Mouse (Mus musculus): ENCODE data around the gene Rnase2b.
"Not testable (repeated sequence)": the region's sequence is repeated elsewhere in the genome, so short reads cannot be mapped to it uniquely, and the experiment has no call there.

Gene Rnase2b

DNA sequence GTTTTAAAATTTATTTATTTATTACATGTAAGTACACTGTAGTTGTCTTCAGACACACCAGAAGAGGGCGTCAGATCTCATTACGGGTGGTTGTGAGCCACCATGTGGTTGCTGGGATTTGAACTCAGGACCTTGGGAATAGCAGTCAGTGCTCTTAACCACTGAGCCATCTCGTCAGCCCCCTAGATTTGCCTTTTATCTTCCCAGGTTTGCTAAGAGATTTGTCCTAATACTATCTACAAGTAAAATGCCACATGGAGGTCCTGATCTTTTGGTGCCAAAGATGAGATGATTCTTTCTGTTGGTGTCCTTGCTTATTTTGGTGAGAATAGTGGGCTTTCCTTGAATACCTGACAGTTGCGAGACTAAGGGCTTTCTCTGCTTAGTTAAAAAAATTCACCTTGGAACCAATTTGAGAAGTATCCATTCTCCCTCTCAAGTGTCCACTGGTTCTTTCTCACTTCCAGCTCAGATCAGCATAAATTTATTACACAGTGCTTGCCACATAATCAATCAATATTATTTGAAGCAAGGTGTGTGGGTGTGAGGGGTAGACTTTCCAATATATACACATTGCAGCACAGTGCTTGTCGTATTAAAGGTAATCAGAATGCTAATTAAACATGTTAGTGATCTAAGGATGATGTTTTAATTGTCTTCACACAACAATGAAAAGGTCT lies 5.9 kb upstream of the Rnase2b start:
- no peak for DNase-seq

DNA sequence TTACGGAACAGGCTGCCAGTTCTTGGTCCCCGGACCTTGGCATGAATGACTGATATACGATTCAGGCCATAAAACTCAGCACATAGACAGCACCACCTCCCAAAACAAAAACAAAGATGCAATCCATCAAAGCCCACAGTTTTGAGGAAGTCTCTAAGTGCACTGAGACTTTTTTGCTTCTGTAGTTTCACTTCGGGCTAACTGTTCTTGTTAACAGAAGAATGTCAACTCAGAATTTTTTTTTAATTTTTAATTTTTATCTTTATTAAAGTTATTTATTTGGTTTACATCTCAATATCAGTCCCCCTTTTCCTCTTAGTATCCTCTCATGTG lies 5.4 kb upstream of the Rnase2b start:
- DNase-seq: no peak

DNA sequence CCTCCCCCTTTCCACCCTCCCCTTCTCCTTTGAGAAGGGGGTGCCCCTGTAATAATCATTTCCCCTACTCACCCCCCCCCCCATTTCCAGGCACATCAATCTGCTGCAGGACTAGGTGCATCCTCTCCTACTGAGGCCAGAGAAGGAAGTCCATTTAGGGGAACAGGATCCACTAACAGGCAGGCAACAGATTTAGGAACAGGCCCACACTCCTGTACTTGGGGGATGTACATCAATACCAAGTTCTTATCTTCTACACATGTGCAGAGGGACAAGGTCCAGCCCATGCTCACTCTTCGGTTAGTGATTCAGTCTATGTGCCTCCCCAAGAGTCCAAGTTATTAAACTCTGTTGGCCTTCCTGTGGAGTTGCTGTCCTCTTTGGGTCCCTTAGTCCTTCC lies 5.0 kb upstream of the Rnase2b start:
- DNase-seq: no peak

DNA sequence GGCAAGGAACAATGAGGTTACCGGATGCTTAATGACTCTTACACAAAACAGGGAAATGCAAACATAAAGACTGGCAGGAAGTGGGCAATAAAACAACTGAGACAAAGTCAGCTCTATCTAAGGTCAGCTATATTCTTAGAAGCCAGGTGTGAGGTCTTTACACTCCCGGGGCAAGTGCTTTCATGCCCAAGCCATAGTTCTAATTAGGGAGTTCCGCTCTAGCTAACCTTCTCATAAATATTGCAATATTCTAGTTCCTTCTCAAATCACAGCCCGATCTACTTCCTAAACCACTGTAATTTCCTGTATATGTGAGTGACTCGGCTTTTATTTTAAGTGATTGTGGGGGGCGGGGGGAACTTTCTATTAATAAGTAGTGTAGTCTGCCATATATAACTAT lies 1.3 kb downstream of the Rnase2b start:
- not testable (repeated sequence) for DNase-seq

DNA sequence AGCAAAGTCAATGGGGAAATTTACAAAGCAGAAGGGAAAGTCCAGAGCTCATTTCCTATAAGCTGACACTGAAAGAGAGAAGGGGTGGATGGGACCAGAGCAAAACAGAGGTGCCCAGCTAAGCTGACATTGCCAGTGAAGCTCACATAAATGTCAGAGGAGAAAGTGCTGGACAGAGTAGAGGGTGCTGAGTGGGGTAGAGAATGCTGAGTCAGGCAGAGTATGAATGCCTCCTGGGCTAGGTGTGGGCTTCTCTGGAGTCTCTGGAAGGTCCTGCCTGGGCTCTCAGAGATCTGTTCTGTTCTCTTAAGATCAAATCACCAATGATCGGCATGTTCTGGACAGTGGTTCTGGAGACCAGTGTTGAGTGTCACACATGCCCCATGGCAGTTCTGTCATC lies 3.4 kb downstream of the Rnase2b start:
- no peak for DNase-seq

DNA sequence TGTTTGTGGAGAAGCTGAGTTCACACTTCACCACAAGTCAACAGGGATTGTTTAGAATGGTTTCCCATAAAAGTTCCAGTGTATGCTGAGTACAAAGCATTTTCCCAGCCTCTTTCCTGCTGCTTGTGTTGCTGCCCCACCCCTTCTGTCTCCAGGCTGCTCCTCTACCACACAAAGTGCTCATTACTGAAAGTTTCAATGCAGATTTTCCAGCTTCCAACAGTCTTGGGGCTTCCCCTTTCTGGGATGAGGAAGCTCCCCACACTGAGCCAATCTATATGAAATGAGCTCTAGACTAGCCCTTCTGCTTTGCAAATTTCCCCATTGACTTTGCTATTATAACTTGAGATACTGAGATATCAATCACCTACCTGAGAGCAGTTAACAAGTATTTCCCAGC lies 4.0 kb downstream of the Rnase2b start:
- no peak for DNase-seq

DNA sequence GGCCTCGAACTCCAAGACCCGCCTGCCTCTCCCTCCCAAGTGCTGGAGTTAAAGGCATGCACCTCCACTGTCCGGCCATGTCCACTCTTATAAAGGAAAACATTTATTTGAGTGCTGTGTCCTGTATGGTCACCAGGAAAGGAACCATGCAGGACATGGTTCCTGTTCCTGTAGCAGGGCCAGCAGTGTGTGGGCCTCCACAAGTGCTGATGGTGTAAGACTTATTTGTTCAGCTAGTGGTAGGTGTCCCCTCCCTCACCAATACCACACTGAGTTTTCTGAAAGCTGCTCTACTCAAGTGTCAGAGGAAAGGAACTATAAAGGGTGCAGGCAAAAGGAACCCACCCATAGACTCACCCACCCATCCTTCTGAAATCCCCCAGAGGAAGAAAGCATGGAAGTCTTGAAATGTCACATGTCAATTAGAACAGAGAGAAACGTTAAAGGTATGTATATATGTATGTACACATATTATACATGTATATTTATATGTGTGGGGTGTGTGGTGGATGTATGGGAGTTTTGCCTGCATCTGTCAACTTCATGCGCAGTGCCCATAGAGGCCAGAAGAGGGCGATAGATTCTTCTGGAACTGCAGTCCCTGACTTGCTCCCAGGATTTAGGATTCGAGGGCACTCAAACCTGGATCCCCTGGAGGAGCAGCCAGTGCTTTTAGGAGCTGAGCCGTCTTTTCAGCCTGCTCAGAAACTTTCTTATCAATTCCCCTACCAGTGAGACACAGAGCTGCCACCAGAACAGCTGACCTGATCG lies 10.2 kb downstream of the Rnase2b start:
- peak; percentile 38 for DNase-seq

DNA sequence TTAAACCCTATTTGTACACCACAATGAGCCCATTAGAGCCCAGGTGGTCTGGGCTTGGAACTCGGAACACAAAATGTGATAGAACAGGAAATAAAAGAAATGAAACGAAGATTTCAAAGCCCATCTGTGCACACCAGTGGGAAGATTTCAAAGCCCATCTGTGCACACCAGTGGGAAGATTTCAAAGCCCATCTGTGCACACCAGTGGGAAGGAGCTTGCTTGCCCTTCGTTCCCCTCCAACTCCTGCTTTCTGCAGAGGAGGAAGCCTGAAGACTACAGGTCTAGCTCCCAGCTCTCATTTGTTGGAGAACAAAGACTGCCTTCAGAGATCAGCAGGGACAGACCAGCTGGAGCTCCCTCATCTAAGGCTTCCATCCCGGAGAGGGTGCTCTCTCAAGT lies 10.9 kb downstream of the Rnase2b start:
- not testable (repeated sequence) for DNase-seq

DNA sequence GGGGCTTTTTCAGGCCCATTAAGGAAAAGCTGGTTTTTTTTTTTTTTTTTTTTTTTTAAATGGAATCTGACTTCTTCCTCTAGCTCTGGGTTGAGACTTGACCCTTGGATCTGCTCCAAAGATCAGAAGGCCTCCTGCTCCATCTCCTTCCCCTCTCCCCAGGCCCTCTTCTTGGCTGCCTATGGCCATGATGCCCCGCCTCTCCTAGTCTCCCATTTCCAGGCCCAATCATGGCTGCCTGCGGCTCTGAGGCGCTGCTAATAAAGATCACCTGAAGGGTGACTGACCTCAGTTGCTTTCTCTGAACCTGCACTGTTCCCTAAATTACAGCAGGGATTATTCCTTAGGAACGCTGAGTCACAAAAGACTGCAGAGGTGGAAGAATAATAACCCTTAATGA lies 11.8 kb downstream of the Rnase2b start:
- DNase-seq: no peak

DNA sequence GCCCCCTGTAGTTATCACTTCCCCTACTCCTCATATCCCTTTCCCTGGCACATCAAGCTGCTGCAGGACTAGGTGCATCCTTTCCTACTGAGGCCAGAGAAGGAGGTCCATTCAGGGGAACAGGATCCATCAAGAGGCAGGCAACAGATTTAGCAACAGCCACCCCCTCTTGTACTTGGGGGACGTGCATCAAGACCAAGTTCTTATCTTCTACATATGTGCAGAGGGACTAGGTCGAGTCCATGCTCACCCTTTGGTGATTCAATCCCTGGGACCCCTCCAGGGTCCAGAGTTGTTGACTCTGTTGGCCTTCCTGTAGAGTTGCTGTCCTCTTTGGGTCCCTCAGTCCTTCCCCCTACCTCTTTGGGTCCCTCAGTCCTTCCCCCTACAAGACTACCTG lies 19.0 kb downstream of the Rnase2b start:
- not testable (repeated sequence) for DNase-seq

DNA sequence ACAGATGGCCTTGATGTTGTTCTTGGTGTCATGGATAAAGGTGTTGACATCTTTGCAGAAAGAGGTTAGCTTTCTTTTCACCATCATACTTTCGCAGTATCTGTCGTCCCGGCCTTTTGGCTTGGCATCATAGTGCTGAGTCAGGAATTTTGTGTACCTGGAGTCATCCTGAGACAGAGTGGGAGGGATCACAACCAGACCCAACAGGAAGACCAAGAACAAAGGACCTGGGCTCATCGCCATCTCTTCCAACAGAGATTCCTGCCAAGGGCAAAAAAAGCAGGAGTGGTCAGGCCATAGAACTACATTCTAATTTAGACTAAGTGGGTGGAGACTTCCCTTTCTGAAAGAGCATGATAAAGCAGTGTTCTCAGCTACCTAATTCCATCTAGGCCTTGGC lies 33.6 kb downstream of the Rnase2b start:
- no peak for DNase-seq

DNA sequence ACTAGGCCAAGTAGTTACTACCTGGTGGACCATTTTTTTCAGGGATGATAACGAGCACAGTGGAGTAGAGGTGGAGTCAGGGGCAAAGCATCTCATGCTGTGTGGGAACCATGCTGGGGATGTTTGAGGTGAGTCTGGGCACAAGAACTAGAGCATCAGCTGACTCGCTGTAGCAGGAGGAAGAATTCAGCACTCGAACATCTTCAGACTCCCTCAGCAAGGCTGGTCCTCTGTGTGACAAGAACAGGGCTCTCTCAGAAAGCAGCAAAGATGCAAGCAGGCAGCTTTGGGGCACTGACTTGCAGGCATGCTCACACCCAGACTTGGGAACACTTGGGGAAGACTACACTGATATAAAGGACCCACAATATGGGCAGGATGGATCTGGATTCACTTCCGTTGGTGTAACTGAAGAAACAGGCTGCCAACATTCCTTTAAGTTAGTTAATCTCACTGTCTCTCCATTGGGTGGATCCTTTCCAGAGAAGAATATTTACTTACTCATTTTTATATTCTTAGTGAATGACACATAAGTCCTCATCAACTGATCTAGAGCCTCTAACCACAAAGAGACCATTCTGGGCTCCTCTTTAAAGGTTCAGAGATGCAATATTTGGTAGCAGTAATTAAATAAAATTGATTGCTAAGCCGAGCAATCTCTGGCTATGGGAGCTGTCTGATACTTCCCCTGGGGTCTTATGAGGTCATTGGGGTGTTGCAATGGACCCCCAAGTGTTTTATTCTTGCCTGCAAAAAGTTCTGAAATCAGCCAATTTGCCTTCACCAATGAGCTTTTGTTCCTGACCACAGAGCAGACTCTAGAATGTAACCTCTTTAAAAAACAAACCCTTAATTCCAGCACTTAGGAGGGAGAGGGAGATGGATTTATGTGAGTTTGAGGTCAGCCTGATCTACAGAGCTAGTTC lies 37.3 kb downstream of the Rnase2b start, which contains the start of gene Ang2:
TSS of gene Ang2 (minus strand) at position 51 of the 926 bp plus-strand sequence.
- no peak for DNase-seq

DNA sequence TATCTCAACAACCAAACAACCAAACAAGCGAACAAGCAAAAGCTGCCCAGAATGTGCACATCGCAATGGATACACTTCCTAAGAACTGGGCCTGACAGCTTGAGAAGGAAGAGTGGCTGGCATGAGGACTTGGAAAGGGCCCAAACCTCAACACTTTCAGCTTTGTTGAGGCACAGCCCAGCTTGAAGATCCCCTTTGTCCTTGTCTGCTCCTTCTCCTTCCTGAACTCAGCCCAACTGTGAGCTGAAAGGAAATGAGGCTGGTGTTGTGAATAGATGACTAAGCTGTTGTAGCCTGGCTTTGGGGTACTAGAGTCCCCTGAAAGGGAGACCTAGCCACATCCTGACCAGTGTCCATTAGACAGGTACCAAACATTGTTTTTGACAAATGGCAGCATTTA lies 38.0 kb downstream of the Rnase2b start:
- no peak for DNase-seq

DNA sequence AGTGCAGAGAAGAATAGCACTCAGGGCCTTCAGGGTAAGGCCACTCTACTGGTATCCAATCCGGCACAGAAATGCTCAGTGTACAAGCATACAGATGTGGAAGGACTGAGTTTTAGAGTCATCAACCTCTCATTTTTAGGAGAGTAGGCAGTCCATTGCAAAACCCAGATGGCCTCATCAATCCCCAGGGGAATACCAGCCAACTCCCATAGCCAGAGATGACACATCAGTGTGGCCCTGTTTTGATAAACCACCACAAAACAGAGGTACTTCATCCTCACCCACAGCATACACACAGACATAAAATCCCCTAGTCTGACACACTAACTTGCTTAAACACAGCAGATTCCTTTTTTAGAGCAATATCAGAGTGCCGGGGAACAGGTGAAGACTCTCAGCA lies 38.4 kb downstream of the Rnase2b start:
- no peak for DNase-seq

DNA sequence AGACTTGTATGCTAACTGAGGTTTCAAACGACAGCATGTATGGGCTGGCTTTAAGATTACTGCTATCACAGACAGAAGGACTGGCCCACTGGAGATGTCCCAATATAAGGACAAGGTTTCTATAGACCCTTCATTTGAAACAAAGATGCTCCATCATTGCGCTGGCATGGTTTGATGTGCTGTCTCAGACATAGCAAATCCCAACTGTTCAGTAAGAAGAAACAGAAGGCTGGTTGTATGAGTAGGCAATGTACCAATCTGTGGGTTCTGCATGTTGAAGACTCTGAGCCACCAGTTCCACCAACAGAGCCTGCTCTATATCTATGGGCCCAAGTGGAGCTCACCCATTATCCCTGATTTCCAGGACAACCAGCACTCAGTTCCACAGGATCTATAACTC lies 41.1 kb downstream of the Rnase2b start, which contains the start of gene Ear14:
TSS of gene Ear14 (plus strand) at position 277 of the 400 bp plus-strand sequence.
- DNase-seq: no peak
